Mouse (Mus musculus): ENCODE data around the gene Naa20. TPM values are rescaled to one million over a fixed set of nuclear protein-coding genes. Genes with fewer than 3 reads are reported as not detected.

Naa20 gene
- polyA plus RNA-seq (2012; ENCODE audit: insufficient read depth, insufficient read length, missing spikeins): 77.3 and 85.4 TPM in 2 replicates

- Histone ChIP-seq H3K27ac (ENCODE audit: insufficient read depth, low read depth, low read length) (peak within 1 kb of the TSS; percentile 9; the same call in 1 of the 2 replicates), H3K4me1 (ENCODE audit: control insufficient read depth, insufficient read depth, low read length) (peaks cover 36% of the 10 kb centered on the region), H3K4me3 (ENCODE audit: insufficient read depth, low read length) (peak within 1 kb of the TSS; percentile 95)
- no peak for TF ChIP-seq CTCF (IDR thresholded peaks at IDR 0.05; ENCODE audit: low read depth, low read length)
- no peak for TF ChIP-seq POLR2A (IDR thresholded peaks at IDR 0.05; ENCODE audit: borderline replicate concordance, low read depth, low read length)
These were observed at the start of gene Naa20 for GRCm38 (mm10) chr2:145901861-145902260. Naa20 (plus strand) TSS chr2:145902099.

- TF ChIP-seq CTCF (IDR thresholded peaks at IDR 0.05; ENCODE audit: low read depth, low read length) (no peak), POLR2A (IDR thresholded peaks at IDR 0.05; ENCODE audit: borderline replicate concordance, low read depth, low read length) (no peak)
- no peak overlapping the region for H3K27ac ChIP-seq (ENCODE audit: insufficient read depth, low read depth, low read length)
These were observed 46.1 kb upstream of the Naa20 start for GRCm38 (mm10) chr2:145855831-145856230.

GRCm38 (mm10) chr2:145857864-145858263, 44.0 kb upstream of the Naa20 start:
- Histone ChIP-seq H3K4me3 (ENCODE audit: insufficient read depth, low read length) (no peak overlapping the region), H3K27ac (ENCODE audit: insufficient read depth, low read depth, low read length) (no peak overlapping the region), H3K4me1 (ENCODE audit: control insufficient read depth, insufficient read depth, low read length) (peaks cover 20% of the 10 kb centered on the region)
- no peak for TF ChIP-seq POLR2A (IDR thresholded peaks at IDR 0.05; ENCODE audit: borderline replicate concordance, low read depth, low read length)
- TF ChIP-seq CTCF (IDR thresholded peaks at IDR 0.05; ENCODE audit: low read depth, low read length): no peak

More at GRCm38 (mm10) chr2:145855831-145856230, 46.1 kb upstream of the Naa20 start:
- Histone ChIP-seq H3K4me1 (ENCODE audit: control insufficient read depth, insufficient read depth, low read length) (peaks cover 20% of the 10 kb centered on the region), H3K4me3 (ENCODE audit: insufficient read depth, low read length) (no peak overlapping the region)

GRCm38 (mm10) chr2:145859442-145859931, 42.4 kb upstream of the Naa20 start:
- peak overlapping the region; percentile 95 for H3K4me3 ChIP-seq (ENCODE audit: insufficient read depth, low read length)
- H3K27ac ChIP-seq (ENCODE audit: insufficient read depth, low read depth, low read length): peak overlapping the region; percentile 99
- TF ChIP-seq POLR2A (IDR thresholded peaks at IDR 0.05; ENCODE audit: borderline replicate concordance, low read depth, low read length) (no peak), CTCF (IDR thresholded peaks at IDR 0.05; ENCODE audit: low read depth, low read length) (no peak)
- H3K4me1 ChIP-seq (ENCODE audit: control insufficient read depth, insufficient read depth, low read length): peaks cover 23% of the 10 kb centered on the region

GRCm38 (mm10) chr2:145859932-145860801, 41.7 kb upstream of the Naa20 start:
- H3K27ac ChIP-seq (ENCODE audit: insufficient read depth, low read depth, low read length): peak overlapping the region; percentile 99
- H3K4me3 ChIP-seq (ENCODE audit: insufficient read depth, low read length): peak overlapping the region; percentile 95
- TF ChIP-seq CTCF (IDR thresholded peaks at IDR 0.05; ENCODE audit: low read depth, low read length): no peak
- no peak for TF ChIP-seq POLR2A (IDR thresholded peaks at IDR 0.05; ENCODE audit: borderline replicate concordance, low read depth, low read length)
- peaks cover 23% of the 10 kb centered on the region for H3K4me1 ChIP-seq (ENCODE audit: control insufficient read depth, insufficient read depth, low read length)

GRCm38 (mm10) chr2:145861193-145862123, 40.4 kb upstream of the Naa20 start:
- no peak for TF ChIP-seq CTCF (IDR thresholded peaks at IDR 0.05; ENCODE audit: low read depth, low read length)
- no peak for TF ChIP-seq POLR2A (IDR thresholded peaks at IDR 0.05; ENCODE audit: borderline replicate concordance, low read depth, low read length)
- H3K4me1 ChIP-seq (ENCODE audit: control insufficient read depth, insufficient read depth, low read length): peaks cover 33% of the 10 kb centered on the region
- H3K27ac ChIP-seq (ENCODE audit: insufficient read depth, low read depth, low read length): peak overlapping the region; percentile 99
- peak overlapping the region; percentile 95 for H3K4me3 ChIP-seq (ENCODE audit: insufficient read depth, low read length)

- no peak for TF ChIP-seq POLR2A (IDR thresholded peaks at IDR 0.05; ENCODE audit: borderline replicate concordance, low read depth, low read length)
- no peak for TF ChIP-seq CTCF (IDR thresholded peaks at IDR 0.05; ENCODE audit: low read depth, low read length)
- peaks cover 36% of the 10 kb centered on the region for H3K4me1 ChIP-seq (ENCODE audit: control insufficient read depth, insufficient read depth, low read length)
- H3K27ac ChIP-seq (ENCODE audit: insufficient read depth, low read depth, low read length): peak overlapping the region; percentile 99
- H3K4me3 ChIP-seq (ENCODE audit: insufficient read depth, low read length): peak overlapping the region; percentile 95
These were observed 39.6 kb upstream of the Naa20 start for GRCm38 (mm10) chr2:145862206-145862817.

- Histone ChIP-seq H3K27ac (ENCODE audit: insufficient read depth, low read depth, low read length) (no peak overlapping the region), H3K4me1 (ENCODE audit: control insufficient read depth, insufficient read depth, low read length) (peaks cover 30% of the 10 kb centered on the region), H3K4me3 (ENCODE audit: insufficient read depth, low read length) (peak overlapping the region; percentile 24; the same call in 1 of the 2 replicates)
- TF ChIP-seq POLR2A (IDR thresholded peaks at IDR 0.05; ENCODE audit: borderline replicate concordance, low read depth, low read length) (no peak), CTCF (IDR thresholded peaks at IDR 0.05; ENCODE audit: low read depth, low read length) (no peak)
These were observed 36.6 kb upstream of the Naa20 start for GRCm38 (mm10) chr2:145865344-145865743.

GRCm38 (mm10) chr2:145866238-145866637, 35.7 kb upstream of the Naa20 start:
- Histone ChIP-seq H3K27ac (ENCODE audit: insufficient read depth, low read depth, low read length) (peak overlapping the region; percentile 55), H3K4me1 (ENCODE audit: control insufficient read depth, insufficient read depth, low read length) (peaks cover 31% of the 10 kb centered on the region), H3K4me3 (ENCODE audit: insufficient read depth, low read length) (no peak overlapping the region; the same call in 1 of the 2 replicates)
- TF ChIP-seq POLR2A (IDR thresholded peaks at IDR 0.05; ENCODE audit: borderline replicate concordance, low read depth, low read length): no peak
- no peak for TF ChIP-seq CTCF (IDR thresholded peaks at IDR 0.05; ENCODE audit: low read depth, low read length)
